Mouse (Mus musculus): Measurements from ENCODE around the gene Nppc. TPM values are rescaled to one million over a fixed set of nuclear protein-coding genes. Genes with fewer than 3 reads are reported as not detected.

The Nppc gene
- total and polyA plus RNA-seq, 2 experiments from 2014 or later = 1.5 TPM; not detected in 1

DNA sequence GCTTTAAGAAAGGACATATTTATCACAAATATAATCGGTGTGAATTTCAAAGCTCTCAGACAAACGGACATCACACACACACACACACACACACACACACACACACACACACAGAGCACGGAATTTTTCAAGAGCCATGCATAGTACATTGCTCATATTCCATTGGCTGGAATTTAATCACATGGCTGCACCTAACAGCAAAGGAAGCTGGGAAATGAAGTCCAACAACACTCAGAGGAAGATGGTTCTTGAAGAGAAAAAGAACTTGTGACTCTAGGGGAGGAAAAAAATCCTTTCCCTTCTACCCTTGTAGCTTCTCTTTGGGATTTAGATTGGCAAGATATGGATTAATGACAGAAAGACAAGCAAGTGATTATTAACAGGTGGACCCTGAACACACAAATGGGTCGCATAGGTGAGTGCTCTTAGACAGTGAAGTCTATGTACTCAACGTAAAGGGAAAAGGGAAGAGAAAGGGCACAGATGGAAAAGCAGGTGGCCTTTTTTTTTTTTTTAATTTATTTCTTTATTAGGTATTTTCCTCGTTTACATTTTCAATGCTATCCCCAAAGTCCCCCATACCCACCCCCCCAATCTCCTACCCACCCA, 35.5 kb downstream of the Nppc start:
- Histone ChIP-seq H3K9ac (replicated peaks; ENCODE audit: low read depth, low read length) (no peak overlapping the region), H3K27ac (ENCODE audit: low read depth) (no peak overlapping the region), H3K4me3 (ENCODE audit: low read depth, low read length) (no peak overlapping the region), H3K4me1 (ENCODE audit: control insufficient read depth, insufficient read depth) (no peaks in the 10 kb centered on the region), H3K4me2 (ENCODE audit: low read depth, low read length) (no peak overlapping the region), H3K36me3 (replicated peaks; ENCODE audit: control insufficient read depth, insufficient read depth, low read length) (no peaks in the 10 kb centered on the region), H3K27me3 (ENCODE audit: control insufficient read depth, insufficient read depth, low read length) (no peaks in the 10 kb centered on the region), H3K9me3 (replicated peaks; ENCODE audit: control insufficient read depth, low read length) (no peaks in the 10 kb centered on the region)
- peak; percentile 69; the same call in 1 of the 2 replicates for ATAC-seq (ENCODE audit: insufficient read depth, low read depth)
- WGBS = 46% methylated on average over 6 of the region's 6 CpGs
- TF ChIP-seq CTCF (IDR thresholded peaks at IDR 0.05; ENCODE audit: low read depth) (no peak), EP300 (IDR thresholded peaks at IDR 0.05; ENCODE audit: low read depth) (no peak)
- DNase-seq (ENCODE audit: low spot score) = peak; percentile 30

GRCm38 (mm10) chr1:86633840-86634750, 36.3 kb downstream of the Nppc start:
- TF ChIP-seq CTCF (IDR thresholded peaks at IDR 0.05; ENCODE audit: low read depth) (no peak), EP300 (IDR thresholded peaks at IDR 0.05; ENCODE audit: low read depth) (no peak)
- ATAC-seq (ENCODE audit: insufficient read depth, low read depth) = no peak
- H3K36me3 ChIP-seq (replicated peaks; ENCODE audit: control insufficient read depth, insufficient read depth, low read length) = no peaks in the 10 kb centered on the region
- no peak overlapping the region for H3K9ac ChIP-seq (replicated peaks; ENCODE audit: low read depth, low read length)
- H3K27me3 ChIP-seq (ENCODE audit: control insufficient read depth, insufficient read depth, low read length) = no peaks in the 10 kb centered on the region
- 56% methylated on average over 7 of the region's 7 CpGs for WGBS
- no peaks in the 10 kb centered on the region for H3K9me3 ChIP-seq (replicated peaks; ENCODE audit: control insufficient read depth, low read length)
- no peak overlapping the region for H3K4me3 ChIP-seq (ENCODE audit: low read depth, low read length)
- H3K4me1 ChIP-seq (ENCODE audit: control insufficient read depth, insufficient read depth) = no peaks in the 10 kb centered on the region
- no peak overlapping the region for H3K4me2 ChIP-seq (ENCODE audit: low read depth, low read length)
- no peak overlapping the region for H3K27ac ChIP-seq (ENCODE audit: low read depth)
- DNase-seq (ENCODE audit: low spot score) = no peak

- DNase-seq (ENCODE audit: low spot score) = no peak
- Histone ChIP-seq H3K4me1 (ENCODE audit: control insufficient read depth, insufficient read depth) (no peaks in the 10 kb centered on the region), H3K4me2 (ENCODE audit: low read depth, low read length) (no peak overlapping the region), H3K9ac (replicated peaks; ENCODE audit: low read depth, low read length) (no peak overlapping the region), H3K27me3 (ENCODE audit: control insufficient read depth, insufficient read depth, low read length) (no peaks in the 10 kb centered on the region), H3K9me3 (replicated peaks; ENCODE audit: control insufficient read depth, low read length) (no peaks in the 10 kb centered on the region), H3K27ac (ENCODE audit: low read depth) (no peak overlapping the region), H3K36me3 (replicated peaks; ENCODE audit: control insufficient read depth, insufficient read depth, low read length) (no peaks in the 10 kb centered on the region), H3K4me3 (ENCODE audit: low read depth, low read length) (no peak overlapping the region)
- no peak for TF ChIP-seq EP300 (IDR thresholded peaks at IDR 0.05; ENCODE audit: low read depth)
- TF ChIP-seq CTCF (IDR thresholded peaks at IDR 0.05; ENCODE audit: low read depth) = no peak
- no peak for ATAC-seq (ENCODE audit: insufficient read depth, low read depth)
- WGBS = 66% methylated on average over 3 of the region's 3 CpGs
These were observed 36.9 kb downstream of the Nppc start for GRCm38 (mm10) chr1:86633434-86633833.

DNA sequence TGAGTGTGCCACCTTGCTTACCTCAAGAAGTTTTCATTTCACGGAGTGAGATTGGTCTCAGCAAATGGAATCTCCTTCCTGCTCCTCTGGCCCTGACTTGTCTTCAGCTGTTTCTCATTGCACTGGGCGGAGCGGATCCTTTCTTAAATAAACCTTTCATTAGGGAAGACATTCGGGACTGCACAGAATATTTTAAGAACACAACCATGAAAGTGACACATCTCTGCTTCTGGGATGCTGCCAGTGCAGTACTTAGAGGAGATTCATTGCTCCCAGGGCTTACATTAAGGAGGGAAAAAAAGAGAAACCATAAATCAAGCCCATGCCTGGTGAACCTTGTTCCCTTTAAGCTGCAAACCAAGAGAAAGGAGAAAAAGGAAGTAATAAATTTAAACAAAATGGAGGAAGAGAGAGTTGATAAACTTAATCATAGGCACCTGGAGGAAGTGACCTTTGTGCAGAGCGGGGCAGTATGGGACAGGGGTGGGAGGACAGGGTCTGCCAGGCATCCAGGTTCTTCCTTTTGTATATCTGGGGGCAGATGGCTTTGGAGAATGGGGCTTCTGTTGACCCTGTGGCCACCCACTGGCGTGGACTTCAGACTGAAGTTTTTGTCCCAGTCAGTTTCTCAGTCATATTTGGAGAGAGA, 37.5 kb downstream of the Nppc start:
- no peak for TF ChIP-seq EP300 (IDR thresholded peaks at IDR 0.05; ENCODE audit: low read depth)
- no peak for TF ChIP-seq CTCF (IDR thresholded peaks at IDR 0.05; ENCODE audit: low read depth)
- H3K4me1 ChIP-seq (ENCODE audit: control insufficient read depth, insufficient read depth) = no peaks in the 10 kb centered on the region
- WGBS = 62% methylated on average over 6 of the region's 6 CpGs
- H3K27ac ChIP-seq (ENCODE audit: low read depth) = no peak overlapping the region
- no peaks in the 10 kb centered on the region for H3K9me3 ChIP-seq (replicated peaks; ENCODE audit: control insufficient read depth, low read length)
- no peak overlapping the region for H3K4me3 ChIP-seq (ENCODE audit: low read depth, low read length)
- H3K9ac ChIP-seq (replicated peaks; ENCODE audit: low read depth, low read length) = no peak overlapping the region
- no peaks in the 10 kb centered on the region for H3K36me3 ChIP-seq (replicated peaks; ENCODE audit: control insufficient read depth, insufficient read depth, low read length)
- no peak overlapping the region for H3K4me2 ChIP-seq (ENCODE audit: low read depth, low read length)
- DNase-seq (ENCODE audit: low spot score) = no peak
- no peak for ATAC-seq (ENCODE audit: insufficient read depth, low read depth)
- no peaks in the 10 kb centered on the region for H3K27me3 ChIP-seq (ENCODE audit: control insufficient read depth, insufficient read depth, low read length)

- Histone ChIP-seq H3K27me3 (ENCODE audit: control insufficient read depth, insufficient read depth, low read length) (no peaks in the 10 kb centered on the region), H3K36me3 (replicated peaks; ENCODE audit: control insufficient read depth, insufficient read depth, low read length) (no peaks in the 10 kb centered on the region), H3K4me3 (ENCODE audit: low read depth, low read length) (no peak overlapping the region), H3K4me2 (ENCODE audit: low read depth, low read length) (no peak overlapping the region), H3K27ac (ENCODE audit: low read depth) (no peak overlapping the region), H3K9ac (replicated peaks; ENCODE audit: low read depth, low read length) (no peak overlapping the region), H3K9me3 (replicated peaks; ENCODE audit: control insufficient read depth, low read length) (no peaks in the 10 kb centered on the region), H3K4me1 (ENCODE audit: control insufficient read depth, insufficient read depth) (no peaks in the 10 kb centered on the region)
- TF ChIP-seq CTCF (IDR thresholded peaks at IDR 0.05; ENCODE audit: low read depth) (no peak), EP300 (IDR thresholded peaks at IDR 0.05; ENCODE audit: low read depth) (no peak)
- 76% methylated on average over 4 of the region's 4 CpGs for WGBS
- ATAC-seq (ENCODE audit: insufficient read depth, low read depth) = no peak
- DNase-seq (ENCODE audit: low spot score) = no peak
These were observed 39.8 kb downstream of the Nppc start for GRCm38 (mm10) chr1:86630527-86630926.
